Mouse (Mus musculus): ENCODE data around the gene Ap1b1.
"Not testable (repeated sequence)": the region's sequence is repeated elsewhere in the genome, so short reads cannot be mapped to it uniquely, and the experiment has no call there.

Ap1b1 gene

GRCm38 (mm10) chr11:5062860-5063505 is 76.4 kb downstream of the Ap1b1 start:
- no peak for DNase-seq

GRCm38 (mm10) chr11:5063561-5064281 is 77.1 kb downstream of the Ap1b1 start:
- DNase-seq = no peak

- DNase-seq = no peak
Measured at GRCm38 (mm10) chr11:5064282-5065055, 77.8 kb downstream of the Ap1b1 start.

GRCm38 (mm10) chr11:5065056-5065821 is 78.6 kb downstream of the Ap1b1 start, which contains the start of gene Gas2l1:
Gene Gas2l1, minus strand, starts transcription at chr11:5065327.
- peak; percentile 86 for DNase-seq

- no peak for DNase-seq
Measured at GRCm38 (mm10) chr11:5067063-5067462, 80.4 kb downstream of the Ap1b1 start.

GRCm38 (mm10) chr11:5068126-5068971 is 81.7 kb downstream of the Ap1b1 start:
- no peak for DNase-seq

GRCm38 (mm10) chr11:5074882-5075281 is 88.3 kb downstream of the Ap1b1 start:
- DNase-seq = no peak

- no peak for DNase-seq
Measured at GRCm38 (mm10) chr11:5075760-5076159, 89.1 kb downstream of the Ap1b1 start.

GRCm38 (mm10) chr11:5076843-5077242 is 90.2 kb downstream of the Ap1b1 start:
- not testable (repeated sequence) for DNase-seq

GRCm38 (mm10) chr11:5089147-5089546 is 102.5 kb downstream of the Ap1b1 start:
- DNase-seq = no peak

- no peak for DNase-seq
Measured at GRCm38 (mm10) chr11:5091706-5092105, 105.1 kb downstream of the Ap1b1 start.

Measured in right cerebral cortex, postnatal 14 days (tissue).